Mouse (Mus musculus) intestine, embryonic 16.5 days (tissue): Measurements from ENCODE around the gene Pick1. TPM values are rescaled to one million over a fixed set of nuclear protein-coding genes. Genes with fewer than 3 reads are reported as not detected.

Experiments
- ATAC-seq: fragments of 200-750 bp; cut with Nextera tagmentation; 2 replicates; pipeline ENCODE4 v1.8.0; 2017; ENCODE audit warnings: moderate TSS enrichment, moderate library complexity
- H3K27ac ChIP-seq: fragments of 300-500 bp; sonication (generic); 2 replicates; pipeline ENCODE4 v1.5.1; 2014; ENCODE audit warnings: mild to moderate bottlenecking, low read length
- H3K27me3 ChIP-seq: fragments of 300-500 bp; sonication (generic); replicated peaks from 2 replicates; pipeline ENCODE4 v1.6.1; 2014; ENCODE audit warnings: low read length, control low read depth, mixed read lengths; ENCODE audit not compliant: control insufficient read depth, insufficient read depth
- H3K36me3 ChIP-seq: fragments of 300-500 bp; sonication (generic); 2 replicates; pipeline ENCODE4 v1.6.1; 2014; ENCODE audit warnings: low read length, control low read depth; ENCODE audit not compliant: control insufficient read depth, insufficient read depth
- H3K4me1 ChIP-seq: fragments of 300-500 bp; sonication (generic); 2 replicates; pipeline ENCODE4 v1.6.1; 2014; ENCODE audit warnings: low read length, control low read depth, mixed read lengths; ENCODE audit not compliant: control insufficient read depth, insufficient read depth
- H3K4me2 ChIP-seq: fragments of 300-500 bp; sonication (generic); 2 replicates; pipeline ENCODE4 v1.6.1; 2014; ENCODE audit warnings: low read depth, low read length, control low read depth
- H3K4me3 ChIP-seq: fragments of 300-500 bp; sonication (generic); 2 replicates; pipeline ENCODE4 v1.5.1; 2014; ENCODE audit warnings: mild to moderate bottlenecking, low read length
- H3K9ac ChIP-seq: fragments of 300-500 bp; sonication (generic); 2 replicates; pipeline ENCODE4 v1.6.1; 2014; ENCODE audit warnings: low read depth, low read length
- H3K9me3 ChIP-seq: fragments of 300-500 bp; sonication (generic); 2 replicates; pipeline ENCODE4 v1.6.1; 2016; ENCODE audit warnings: low read length, control low read depth; ENCODE audit not compliant: control insufficient read depth
- WGBS: fragments of 180-500 bp; shearing (Covaris S2); extraction: QIAGEN DNeasy Blood & Tissue Kit; methylation state at CpG from one replicate; pipeline ENCODE4 v1.1.7; 2014; 5-methylcytosine and 5-hydroxymethylcytosine counted together
- polyA plus RNA-seq: library from polyadenylated mRNA; unstranded; fragments of >200 nt; fragmentation: Nextera tagmentation; extraction: Ambion mirVana; gene quantifications from 2 replicates; pipeline ENCODE4 v1.2.1, GENCODE M21; 2015

Pick1 gene
- polyA plus RNA-seq, 1 experiment from 2014 or later: 56.2 TPM

GRCm38 (mm10) chr15:79280209-79280608 lies 51.2 kb downstream of the Pick1 start:
- Histone ChIP-seq H3K27me3 (no peaks in the 10 kb centered on the region), H3K27ac (no peak overlapping the region), H3K9ac (no peak overlapping the region), H3K36me3 (no peaks in the 10 kb centered on the region), H3K4me1 (peaks cover 18% of the 10 kb centered on the region), H3K9me3 (no peaks in the 10 kb centered on the region), H3K4me3 (no peak overlapping the region), H3K4me2 (no peak overlapping the region)
- no peak for ATAC-seq
- 29% methylated on average over 6 of the region's 6 CpGs for WGBS

- 57% methylated on average over 5 of the region's 5 CpGs for WGBS
- Histone ChIP-seq H3K27ac (peak overlapping the region; percentile 66), H3K36me3 (no peaks in the 10 kb centered on the region), H3K4me3 (no peak overlapping the region), H3K9me3 (no peaks in the 10 kb centered on the region), H3K4me1 (peaks cover 18% of the 10 kb centered on the region), H3K27me3 (no peaks in the 10 kb centered on the region), H3K4me2 (no peak overlapping the region), H3K9ac (no peak overlapping the region)
- ATAC-seq: no peak
These were observed 51.9 kb downstream of the Pick1 start for GRCm38 (mm10) chr15:79280850-79281249.

GRCm38 (mm10) chr15:79281389-79281788 lies 52.4 kb downstream of the Pick1 start:
- H3K4me1 ChIP-seq: peaks cover 22% of the 10 kb centered on the region
- WGBS: 50% methylated on average over 1 of the region's 1 CpGs
- no peaks in the 10 kb centered on the region for H3K36me3 ChIP-seq
- peak overlapping the region; percentile 88 for H3K27ac ChIP-seq
- no peak overlapping the region; the same call in 1 of the 2 replicates for H3K9ac ChIP-seq
- no peak overlapping the region; the same call in 1 of the 2 replicates for H3K4me2 ChIP-seq
- no peak overlapping the region for H3K4me3 ChIP-seq
- ATAC-seq: peak; percentile 31
- no peaks in the 10 kb centered on the region for H3K27me3 ChIP-seq
- no peaks in the 10 kb centered on the region for H3K9me3 ChIP-seq

DNA sequence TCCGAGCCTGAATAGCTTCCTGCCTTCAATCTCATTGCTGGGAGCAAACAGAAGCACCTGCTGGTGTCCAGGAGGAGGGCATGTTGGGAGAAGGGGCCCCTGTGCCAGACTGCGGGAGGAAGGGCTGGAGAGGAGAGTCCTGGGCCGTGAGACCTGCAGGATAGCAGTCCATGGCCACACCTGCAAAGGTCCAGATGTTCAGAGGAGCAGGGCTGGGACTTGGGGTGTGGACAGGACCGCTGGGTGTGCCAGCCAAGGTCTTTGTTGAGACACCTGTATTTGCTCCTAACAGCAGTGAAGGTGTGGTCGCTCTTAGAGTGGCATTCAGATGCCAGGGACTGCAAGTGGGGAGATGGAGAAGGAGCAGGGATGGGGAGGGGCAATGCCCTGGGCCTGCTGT lies 53.5 kb downstream of the Pick1 start:
- H3K4me1 ChIP-seq: peaks cover 32% of the 10 kb centered on the region
- no peak overlapping the region; the same call in 1 of the 2 replicates for H3K4me3 ChIP-seq
- H3K36me3 ChIP-seq: no peaks in the 10 kb centered on the region
- 0 out of 2 replicates have a peak overlapping the region, but pooled peaks have one; percentile 72 for H3K9ac ChIP-seq
- peak overlapping the region; percentile 40 for H3K4me2 ChIP-seq
- peak; percentile 70 for ATAC-seq
- no peaks in the 10 kb centered on the region for H3K9me3 ChIP-seq
- 43% methylated on average over 5 of the region's 5 CpGs for WGBS
- peak overlapping the region; percentile 88 for H3K27ac ChIP-seq
- no peaks in the 10 kb centered on the region for H3K27me3 ChIP-seq

DNA sequence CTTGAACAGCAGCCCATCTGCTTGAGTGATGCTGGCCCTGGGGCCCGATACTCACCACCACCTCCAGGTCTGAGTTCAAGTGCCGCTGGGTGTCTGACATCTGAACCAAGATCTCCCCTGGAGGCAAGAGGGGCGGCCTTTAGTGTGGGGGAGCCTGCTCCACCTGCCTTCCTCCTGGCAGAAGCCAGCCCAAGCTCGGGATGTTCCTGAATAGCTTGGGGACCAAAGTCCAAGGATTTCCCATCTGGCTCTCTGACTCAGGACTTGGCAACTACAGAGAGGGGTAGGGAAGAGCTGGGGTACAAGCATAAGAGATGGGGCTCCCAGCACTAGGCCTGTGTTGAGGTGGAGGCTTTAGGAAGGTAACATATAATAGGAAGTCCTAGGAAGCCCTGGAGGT lies 54.4 kb downstream of the Pick1 start:
- Histone ChIP-seq H3K9ac (peak overlapping the region; percentile 72), H3K9me3 (no peaks in the 10 kb centered on the region), H3K4me3 (peak overlapping the region; percentile 49; the same call in 1 of the 2 replicates), H3K4me1 (peaks cover 35% of the 10 kb centered on the region), H3K27me3 (no peaks in the 10 kb centered on the region), H3K4me2 (peak overlapping the region; percentile 56), H3K36me3 (no peaks in the 10 kb centered on the region), H3K27ac (peak overlapping the region; percentile 88)
- 60% methylated on average over 4 of the region's 4 CpGs for WGBS
- ATAC-seq: no peak

GRCm38 (mm10) chr15:79285399-79285798 lies 56.4 kb downstream of the Pick1 start, which contains the start of gene Baiap2l2:
Gene Baiap2l2 (minus strand): TSS chr15:79285537.
- H3K9ac ChIP-seq: peak within 1 kb of the TSS; percentile 72
- H3K27me3 ChIP-seq: no peaks in the 10 kb centered on the region
- peak; percentile 59 for ATAC-seq
- H3K27ac ChIP-seq: peak within 1 kb of the TSS; percentile 88
- peak within 1 kb of the TSS; percentile 56 for H3K4me2 ChIP-seq
- H3K36me3 ChIP-seq: no peaks in the 10 kb centered on the region
- H3K9me3 ChIP-seq: no peaks in the 10 kb centered on the region
- H3K4me3 ChIP-seq: peak within 1 kb of the TSS; percentile 49
- WGBS: 59% methylated on average over 10 of the region's 10 CpGs
- H3K4me1 ChIP-seq: peaks cover 35% of the 10 kb centered on the region

GRCm38 (mm10) chr15:79286141-79286540 lies 57.2 kb downstream of the Pick1 start:
- Histone ChIP-seq H3K36me3 (no peaks in the 10 kb centered on the region), H3K27ac (peak overlapping the region; percentile 79), H3K4me2 (peak overlapping the region; percentile 56), H3K9me3 (no peaks in the 10 kb centered on the region), H3K9ac (peak overlapping the region; percentile 72), H3K27me3 (no peaks in the 10 kb centered on the region), H3K4me1 (peaks cover 29% of the 10 kb centered on the region), H3K4me3 (peak overlapping the region; percentile 19; the same call in 1 of the 2 replicates)
- WGBS: 74% methylated on average over 7 of the region's 7 CpGs
- ATAC-seq: peak; percentile 16

DNA sequence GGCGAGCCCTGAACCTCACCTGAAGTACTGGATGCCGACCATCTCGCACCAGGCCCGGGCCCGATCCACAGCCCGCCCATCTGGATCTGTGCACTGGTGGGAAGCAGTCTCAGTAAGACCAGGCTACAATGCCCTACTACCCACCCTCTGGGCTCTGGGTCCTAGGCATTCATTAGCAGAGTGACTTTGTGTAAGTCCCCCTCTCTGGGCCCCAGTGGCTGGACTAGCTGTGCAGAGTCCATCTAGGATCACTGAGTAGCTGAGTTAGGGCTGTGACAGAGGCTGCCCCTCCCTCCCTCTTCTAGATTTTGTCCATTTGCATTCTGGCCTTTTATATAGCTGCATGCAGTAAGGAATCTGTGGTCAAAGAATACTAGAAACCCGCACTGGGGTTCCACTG lies 58.1 kb downstream of the Pick1 start:
- no peaks in the 10 kb centered on the region for H3K27me3 ChIP-seq
- peak overlapping the region; percentile 3; the same call in 1 of the 2 replicates for H3K4me3 ChIP-seq
- peak overlapping the region; percentile 25; the same call in 1 of the 2 replicates for H3K9ac ChIP-seq
- H3K4me2 ChIP-seq: peak overlapping the region; percentile 33
- no peaks in the 10 kb centered on the region for H3K36me3 ChIP-seq
- H3K27ac ChIP-seq: peak overlapping the region; percentile 79
- ATAC-seq: peak; percentile 14; the same call in 1 of the 2 replicates
- H3K4me1 ChIP-seq: peaks cover 23% of the 10 kb centered on the region
- 94% methylated on average over 7 of the region's 7 CpGs for WGBS
- H3K9me3 ChIP-seq: no peaks in the 10 kb centered on the region

- Histone ChIP-seq H3K36me3 (no peaks in the 10 kb centered on the region), H3K4me1 (peaks cover 19% of the 10 kb centered on the region), H3K4me2 (no peak overlapping the region), H3K9ac (no peak overlapping the region), H3K27ac (no peak overlapping the region), H3K9me3 (no peaks in the 10 kb centered on the region), H3K27me3 (no peaks in the 10 kb centered on the region), H3K4me3 (no peak overlapping the region)
- 84% methylated on average over 3 of the region's 3 CpGs for WGBS
- ATAC-seq: no peak
These were observed 59.4 kb downstream of the Pick1 start for GRCm38 (mm10) chr15:79288387-79288786.

DNA sequence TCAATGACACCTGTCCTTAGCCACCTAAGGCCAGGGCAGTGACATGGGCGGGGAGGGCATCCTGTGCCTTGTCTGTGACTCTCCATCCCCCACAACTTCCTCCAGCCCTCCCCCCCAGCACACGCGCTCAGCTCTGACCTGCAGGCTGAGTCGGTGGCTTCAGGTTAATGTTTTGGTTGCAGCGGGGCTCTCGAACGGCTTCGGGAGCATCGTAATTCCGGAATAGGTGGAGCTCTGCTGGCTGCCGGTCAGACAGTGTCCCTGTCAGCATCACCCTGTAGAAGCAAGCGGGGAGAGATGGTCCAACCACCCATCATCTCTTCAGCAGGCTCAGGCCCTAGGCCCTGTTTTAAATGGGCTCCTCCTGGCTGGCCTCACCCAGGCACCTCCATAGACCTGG lies 60.5 kb downstream of the Pick1 start:
- H3K4me3 ChIP-seq: no peak overlapping the region

More for the DNA sequence above, 60.5 kb downstream of the Pick1 start:
- Histone ChIP-seq H3K9ac (no peak overlapping the region), H3K27ac (no peak overlapping the region), H3K36me3 (no peaks in the 10 kb centered on the region), H3K27me3 (no peaks in the 10 kb centered on the region), H3K4me2 (no peak overlapping the region), H3K4me1 (peaks cover 19% of the 10 kb centered on the region), H3K9me3 (no peaks in the 10 kb centered on the region)
- no peak for ATAC-seq
- 83% methylated on average over 12 of the region's 12 CpGs for WGBS
